Mouse (Mus musculus) lung, embryonic 16.5 days (tissue): ENCODE measurements around the gene Emc1. TPM values are rescaled to one million over a fixed set of nuclear protein-coding genes. Genes with fewer than 3 reads are reported as not detected.

Experiments
- ATAC-seq: fragments of 200-750 bp; cut with Nextera tagmentation; 2 replicates; pipeline ENCODE4 v1.8.0; 2017; ENCODE audit warnings: low read depth, mild to moderate bottlenecking, moderate library complexity
- H3K27ac ChIP-seq: fragments of 300-500 bp; sonication (generic); 2 replicates; pipeline ENCODE4 v1.5.1; 2014; ENCODE audit warnings: mild to moderate bottlenecking, control low read depth, low read length
- H3K27me3 ChIP-seq: fragments of 300-500 bp; sonication (generic); 2 replicates; pipeline ENCODE4 v1.6.1; 2014; ENCODE audit warnings: low read depth, low read length, mixed read lengths; ENCODE audit not compliant: control insufficient read depth, insufficient read depth
- H3K36me3 ChIP-seq: fragments of 300-500 bp; sonication (generic); 2 replicates; pipeline ENCODE4 v1.6.1; 2014; ENCODE audit warnings: low read length; ENCODE audit not compliant: control insufficient read depth, insufficient read depth
- H3K4me1 ChIP-seq: fragments of 300-500 bp; sonication (generic); replicated peaks from 2 replicates; pipeline ENCODE4 v1.6.1; 2014; ENCODE audit warnings: low read length, mixed read lengths; ENCODE audit not compliant: control insufficient read depth, insufficient read depth
- H3K4me2 ChIP-seq: fragments of 300-500 bp; sonication (generic); 2 replicates; pipeline ENCODE4 v1.6.1; 2014; ENCODE audit warnings: low read depth, low read length, control low read depth
- H3K4me3 ChIP-seq: fragments of 300-500 bp; sonication (generic); 2 replicates; pipeline ENCODE4 v1.5.1; 2014; ENCODE audit warnings: mild to moderate bottlenecking, low read length, control low read depth
- H3K9ac ChIP-seq: fragments of 300-500 bp; sonication (generic); 2 replicates; pipeline ENCODE4 v1.6.1; 2014; ENCODE audit warnings: low read length, control low read depth
- H3K9me3 ChIP-seq: fragments of 300-500 bp; sonication (generic); 2 replicates; pipeline ENCODE4 v1.6.1; 2016; ENCODE audit warnings: low read length; ENCODE audit not compliant: control insufficient read depth
- WGBS: fragments of 180-500 bp; shearing (Covaris S2); extraction: QIAGEN DNeasy Blood & Tissue Kit; methylation state at CpG from one replicate; pipeline ENCODE4 v1.1.7; 2014; 5-methylcytosine and 5-hydroxymethylcytosine counted together
- microRNA-seq: library from miRNA; unstranded; fragments of <30 nt; microRNA quantifications from one replicate; pipeline ENCODE4, GENCODE M21; 2016
- polyA plus RNA-seq: library from polyadenylated mRNA; unstranded; fragments of >200 nt; fragmentation: Nextera tagmentation; extraction: Ambion mirVana; gene quantifications from 2 replicates; pipeline ENCODE4 v1.2.1, GENCODE M21; 2015

The Emc1 gene
- polyA plus RNA-seq, 1 experiment from 2014 or later = 32.9 TPM

- no peaks in the 10 kb centered on the region for H3K27me3 ChIP-seq
- H3K27ac ChIP-seq = no peak overlapping the region
- no peaks in the 10 kb centered on the region for H3K9me3 ChIP-seq
- H3K36me3 ChIP-seq = peaks cover 46% of the 10 kb centered on the region
- no peaks in the 10 kb centered on the region for H3K4me1 ChIP-seq
- ATAC-seq = no peak
- no peak overlapping the region for H3K4me2 ChIP-seq
- H3K4me3 ChIP-seq = no peak overlapping the region
- no peak overlapping the region for H3K9ac ChIP-seq
- 84% methylated on average over 5 of the region's 5 CpGs for WGBS
Observed at GRCm38 (mm10) chr4:139400487-139400886, 48.1 kb downstream of the Emc1 start.

GRCm38 (mm10) chr4:139403214-139403613, 50.8 kb downstream of the Emc1 start:
- Histone ChIP-seq H3K27me3 (no peaks in the 10 kb centered on the region), H3K9me3 (no peaks in the 10 kb centered on the region), H3K4me2 (no peak overlapping the region), H3K4me1 (no peaks in the 10 kb centered on the region), H3K9ac (no peak overlapping the region), H3K36me3 (peaks cover 47% of the 10 kb centered on the region), H3K27ac (no peak overlapping the region), H3K4me3 (no peak overlapping the region)
- WGBS = 65% methylated on average over 14 of the region's 14 CpGs
- no peak for ATAC-seq

GRCm38 (mm10) chr4:139411351-139411750, 59.0 kb downstream of the Emc1 start:
- peaks cover 72% of the 10 kb centered on the region for H3K36me3 ChIP-seq
- H3K4me2 ChIP-seq = no peak overlapping the region
- no peak overlapping the region for H3K9ac ChIP-seq
- H3K4me3 ChIP-seq = no peak overlapping the region
- no peak for ATAC-seq
- H3K9me3 ChIP-seq = no peaks in the 10 kb centered on the region
- H3K4me1 ChIP-seq = no peaks in the 10 kb centered on the region
- H3K27me3 ChIP-seq = no peaks in the 10 kb centered on the region
- WGBS = 92% methylated on average over 3 of the region's 3 CpGs
- H3K27ac ChIP-seq = no peak overlapping the region

GRCm38 (mm10) chr4:139417868-139418267, 65.5 kb downstream of the Emc1 start:
- Histone ChIP-seq H3K4me2 (no peak overlapping the region), H3K4me1 (no peaks in the 10 kb centered on the region), H3K27me3 (no peaks in the 10 kb centered on the region), H3K27ac (no peak overlapping the region), H3K9me3 (no peaks in the 10 kb centered on the region), H3K36me3 (peaks cover 72% of the 10 kb centered on the region), H3K4me3 (no peak overlapping the region), H3K9ac (no peak overlapping the region)
- ATAC-seq = no peak
- WGBS = 67% methylated on average over 1 of the region's 1 CpGs

- 95% methylated on average over 7 of the region's 7 CpGs for WGBS
- no peak for ATAC-seq
- H3K4me3 ChIP-seq = no peak overlapping the region
- H3K27ac ChIP-seq = no peak overlapping the region
- H3K4me1 ChIP-seq = no peaks in the 10 kb centered on the region
- peaks cover 79% of the 10 kb centered on the region for H3K36me3 ChIP-seq
- no peaks in the 10 kb centered on the region for H3K9me3 ChIP-seq
- H3K9ac ChIP-seq = no peak overlapping the region
- H3K4me2 ChIP-seq = no peak overlapping the region
- H3K27me3 ChIP-seq = no peaks in the 10 kb centered on the region
Observed at GRCm38 (mm10) chr4:139421621-139422020, 69.2 kb downstream of the Emc1 start.

DNA sequence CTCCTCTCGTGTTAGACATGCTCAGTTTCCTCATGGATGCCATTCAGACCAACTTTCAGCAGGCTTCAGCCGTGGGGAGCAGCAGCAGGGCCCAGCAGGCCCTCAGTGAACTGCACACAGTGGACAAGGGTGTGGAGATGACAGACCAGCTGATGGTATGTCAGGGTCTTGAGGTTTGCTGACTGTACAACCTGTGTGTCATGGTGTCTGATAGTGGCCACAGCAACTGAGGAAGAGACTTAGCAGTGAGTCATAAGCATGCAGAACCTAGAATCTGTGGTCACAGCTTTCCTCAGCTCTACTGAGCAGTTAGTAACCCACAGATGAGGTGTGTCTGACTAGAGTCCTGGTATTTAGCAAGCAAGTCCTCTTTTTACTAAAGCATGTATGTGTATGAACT, 70.0 kb downstream of the Emc1 start:
- Histone ChIP-seq H3K4me3 (no peak overlapping the region), H3K9ac (no peak overlapping the region), H3K36me3 (peaks cover 75% of the 10 kb centered on the region), H3K9me3 (no peaks in the 10 kb centered on the region), H3K4me1 (no peaks in the 10 kb centered on the region), H3K27me3 (no peaks in the 10 kb centered on the region), H3K27ac (no peak overlapping the region), H3K4me2 (no peak overlapping the region)
- ATAC-seq = no peak
- WGBS = 89% methylated on average over 2 of the region's 2 CpGs

- H3K9me3 ChIP-seq = no peaks in the 10 kb centered on the region
- no peak overlapping the region for H3K4me2 ChIP-seq
- no peak overlapping the region for H3K4me3 ChIP-seq
- H3K4me1 ChIP-seq = no peaks in the 10 kb centered on the region
- H3K9ac ChIP-seq = no peak overlapping the region
- no peak for ATAC-seq
- no peaks in the 10 kb centered on the region for H3K27me3 ChIP-seq
- H3K36me3 ChIP-seq = peaks cover 69% of the 10 kb centered on the region
- no peak overlapping the region for H3K27ac ChIP-seq
- WGBS = 67% methylated on average over 2 of the region's 2 CpGs
Observed at GRCm38 (mm10) chr4:139423270-139423669, 70.9 kb downstream of the Emc1 start.

Small RNAs within 50 kb of the gene (microRNA-seq; reads per million reads assigned to microRNA genes)
- gene Gm24245 = 0.79 reads per million
- not detected for gene Gm25732

Other genes with a start within 250 kb of the Emc1 start
- gene Minos1, start 221.5 kb upstream of the Emc1 start, polyA plus RNA-seq = 548 and 571 TPM in 2 replicates
- 454 and 473 TPM in 2 replicates for gene Capzb, start 159.7 kb upstream of the Emc1 start, polyA plus RNA-seq
- gene Pqlc2, start 41.9 kb upstream of the Emc1 start, polyA plus RNA-seq = 12.5 and 13.9 TPM in 2 replicates
- 94.9 and 95.0 TPM in 2 replicates for gene Akr7a5, start 41.8 kb upstream of the Emc1 start, polyA plus RNA-seq
- gene Mrto4, start within 50 bp of the Emc1 start, polyA plus RNA-seq = 89.6 and 89.8 TPM in 2 replicates
- gene Ubr4, start within 50 bp of the Emc1 start, polyA plus RNA-seq = 57.7 and 59.4 TPM in 2 replicates
- gene Iffo2, start 178.0 kb downstream of the Emc1 start, polyA plus RNA-seq = 2.9 and 3.7 TPM in 2 replicates